Mouse (Mus musculus): ENCODE data around the gene Fyco1.

- TF ChIP-seq POLR2A (IDR thresholded peaks at IDR 0.05; ENCODE audit: control insufficient read depth, extremely low read depth, insufficient read depth, low read length, poor library complexity) (no peak), CTCF (IDR thresholded peaks at IDR 0.05; ENCODE audit: borderline replicate concordance, control insufficient read depth, extremely low read depth, insufficient read depth, low read length, poor library complexity) (no peak)
Observed at GRCm38 (mm10) chr9:123851062-123851712, 512 bp downstream of the Fyco1 start.

All from thymus, adult 2 months (tissue).